Mouse (Mus musculus): Measurements from ENCODE around the gene Grid1. TPM values are rescaled to one million over a fixed set of nuclear protein-coding genes. Genes with fewer than 3 reads are reported as not detected.

Gene Grid1
- polyA plus RNA-seq, 1 experiment, result not detected

- no peak overlapping the region for H3K27ac ChIP-seq (ENCODE audit: insufficient read depth, low read depth, low read length)
- no peaks in the 10 kb centered on the region for H3K4me1 ChIP-seq (ENCODE audit: control insufficient read depth, insufficient read depth, insufficient read length, low read length)
Measured at GRCm38 (mm10) chr14:34860891-34861780, 41.2 kb downstream of the Grid1 start.

DNA sequence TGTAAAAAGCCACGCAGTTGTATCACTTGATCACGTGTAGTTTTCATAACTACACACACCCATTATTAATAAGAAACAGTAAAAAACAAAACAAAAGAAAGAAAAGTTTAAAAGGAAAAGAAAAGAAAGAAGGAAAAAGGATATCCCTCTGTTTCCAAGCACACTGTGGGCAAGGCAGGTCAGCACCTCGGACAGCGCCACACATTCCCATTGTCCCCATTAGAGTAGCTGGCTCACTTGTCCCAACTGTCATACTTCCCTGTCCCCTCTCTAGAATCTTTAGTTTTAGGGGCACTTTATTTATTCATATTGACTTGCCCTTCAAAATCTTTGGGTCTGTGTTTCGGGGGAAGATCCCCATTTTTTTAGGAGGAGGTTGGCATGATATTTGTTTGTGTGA is 47.4 kb downstream of the Grid1 start:
- TF ChIP-seq CTCF (IDR thresholded peaks at IDR 0.05; ENCODE audit: extremely low read depth, insufficient read length, insufficient replicate concordance, low read depth, low read length) (no peak), POLR2A (IDR thresholded peaks at IDR 0.05; ENCODE audit: low read depth, low read length) (no peak)
- Histone ChIP-seq H3K27ac (ENCODE audit: insufficient read depth, low read depth, low read length) (no peak overlapping the region), H3K36me3 (ENCODE audit: control insufficient read depth, insufficient read depth, low read length) (no peaks in the 10 kb centered on the region), H3K4me3 (ENCODE audit: low read depth, low read length) (no peak overlapping the region), H3K4me1 (ENCODE audit: control insufficient read depth, insufficient read depth, insufficient read length, low read length) (no peaks in the 10 kb centered on the region), H3K27me3 (ENCODE audit: control insufficient read depth, insufficient read depth, low read length) (no peaks in the 10 kb centered on the region)
- WGBS, result 25% methylated on average over 5 of the region's 5 CpGs

More at GRCm38 (mm10) chr14:34860891-34861780, 41.2 kb downstream of the Grid1 start:
- TF ChIP-seq POLR2A (IDR thresholded peaks at IDR 0.05; ENCODE audit: low read depth, low read length), result no peak
- no peak for TF ChIP-seq CTCF (IDR thresholded peaks at IDR 0.05; ENCODE audit: extremely low read depth, insufficient read length, insufficient replicate concordance, low read depth, low read length)
- 64% methylated on average over 9 of the region's 9 CpGs for WGBS
- Histone ChIP-seq H3K4me3 (ENCODE audit: low read depth, low read length) (no peak overlapping the region), H3K27me3 (ENCODE audit: control insufficient read depth, insufficient read depth, low read length) (no peaks in the 10 kb centered on the region), H3K36me3 (ENCODE audit: control insufficient read depth, insufficient read depth, low read length) (no peaks in the 10 kb centered on the region)

- H3K4me3 ChIP-seq (ENCODE audit: low read depth, low read length), result no peak overlapping the region
- WGBS, result 66% methylated on average over 6 of the region's 6 CpGs
- H3K27me3 ChIP-seq (ENCODE audit: control insufficient read depth, insufficient read depth, low read length), result no peaks in the 10 kb centered on the region
- H3K4me1 ChIP-seq (ENCODE audit: control insufficient read depth, insufficient read depth, insufficient read length, low read length), result no peaks in the 10 kb centered on the region
- no peak overlapping the region for H3K27ac ChIP-seq (ENCODE audit: insufficient read depth, low read depth, low read length)
- TF ChIP-seq CTCF (IDR thresholded peaks at IDR 0.05; ENCODE audit: extremely low read depth, insufficient read length, insufficient replicate concordance, low read depth, low read length) (no peak), POLR2A (IDR thresholded peaks at IDR 0.05; ENCODE audit: low read depth, low read length) (no peak)
- no peaks in the 10 kb centered on the region for H3K36me3 ChIP-seq (ENCODE audit: control insufficient read depth, insufficient read depth, low read length)
Measured at GRCm38 (mm10) chr14:34868513-34869260, 48.8 kb downstream of the Grid1 start.

- H3K27me3 ChIP-seq (ENCODE audit: control insufficient read depth, insufficient read depth, low read length), result no peaks in the 10 kb centered on the region
- no peak overlapping the region for H3K27ac ChIP-seq (ENCODE audit: insufficient read depth, low read depth, low read length)
- TF ChIP-seq POLR2A (IDR thresholded peaks at IDR 0.05; ENCODE audit: low read depth, low read length) (no peak), CTCF (IDR thresholded peaks at IDR 0.05; ENCODE audit: extremely low read depth, insufficient read length, insufficient replicate concordance, low read depth, low read length) (no peak)
- 25% methylated on average over 6 of the region's 6 CpGs for WGBS
- H3K4me3 ChIP-seq (ENCODE audit: low read depth, low read length), result no peak overlapping the region
- H3K4me1 ChIP-seq (ENCODE audit: control insufficient read depth, insufficient read depth, insufficient read length, low read length), result no peaks in the 10 kb centered on the region
- no peaks in the 10 kb centered on the region for H3K36me3 ChIP-seq (ENCODE audit: control insufficient read depth, insufficient read depth, low read length)
Measured at GRCm38 (mm10) chr14:34879996-34880395, 60.1 kb downstream of the Grid1 start.

GRCm38 (mm10) chr14:34880431-34881421 is 60.8 kb downstream of the Grid1 start:
- Histone ChIP-seq H3K27ac (ENCODE audit: insufficient read depth, low read depth, low read length) (no peak overlapping the region), H3K4me3 (ENCODE audit: low read depth, low read length) (no peak overlapping the region), H3K4me1 (ENCODE audit: control insufficient read depth, insufficient read depth, insufficient read length, low read length) (no peaks in the 10 kb centered on the region), H3K36me3 (ENCODE audit: control insufficient read depth, insufficient read depth, low read length) (no peaks in the 10 kb centered on the region), H3K27me3 (ENCODE audit: control insufficient read depth, insufficient read depth, low read length) (no peaks in the 10 kb centered on the region)
- TF ChIP-seq POLR2A (IDR thresholded peaks at IDR 0.05; ENCODE audit: low read depth, low read length) (no peak), CTCF (IDR thresholded peaks at IDR 0.05; ENCODE audit: extremely low read depth, insufficient read length, insufficient replicate concordance, low read depth, low read length) (no peak)
- 23% methylated on average over 8 of the region's 8 CpGs for WGBS

DNA sequence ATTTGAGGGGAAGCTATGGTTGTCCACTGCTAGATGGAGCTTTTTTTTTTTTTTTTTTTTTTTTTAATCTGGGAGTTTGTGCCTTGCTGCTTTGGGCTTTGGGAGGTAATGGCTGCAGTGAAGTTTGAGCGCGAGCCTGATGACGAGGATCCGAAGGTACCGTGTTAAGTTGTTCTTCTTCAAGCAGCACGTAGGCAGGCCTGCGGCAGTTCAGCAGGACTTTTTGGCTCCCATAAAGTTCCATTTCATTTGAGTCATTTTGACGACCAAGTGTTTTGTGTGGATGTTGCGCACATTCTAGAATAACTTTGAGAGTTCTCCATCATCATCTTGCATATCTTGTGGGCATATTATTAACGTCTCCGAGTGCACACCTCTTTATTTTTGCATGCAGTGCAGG is 64.3 kb downstream of the Grid1 start:
- 94% methylated on average over 11 of the region's 11 CpGs for WGBS
- no peak overlapping the region for H3K4me3 ChIP-seq (ENCODE audit: low read depth, low read length)
- no peaks in the 10 kb centered on the region for H3K27me3 ChIP-seq (ENCODE audit: control insufficient read depth, insufficient read depth, low read length)
- H3K27ac ChIP-seq (ENCODE audit: insufficient read depth, low read depth, low read length), result no peak overlapping the region
- no peak for TF ChIP-seq CTCF (IDR thresholded peaks at IDR 0.05; ENCODE audit: extremely low read depth, insufficient read length, insufficient replicate concordance, low read depth, low read length)
- no peak for TF ChIP-seq POLR2A (IDR thresholded peaks at IDR 0.05; ENCODE audit: low read depth, low read length)
- H3K36me3 ChIP-seq (ENCODE audit: control insufficient read depth, insufficient read depth, low read length), result no peaks in the 10 kb centered on the region
- H3K4me1 ChIP-seq (ENCODE audit: control insufficient read depth, insufficient read depth, insufficient read length, low read length), result no peaks in the 10 kb centered on the region
